Mouse (Mus musculus) liver, adult (tissue): ENCODE measurements around the gene H2afy.

Experiments
- GATA4 ChIP-seq: IDR thresholded peaks from 2 replicates; pipeline ENCODE4 v1.6.1; 2014; ENCODE audit warnings: mild to moderate bottlenecking, low read length; ENCODE audit not compliant: insufficient replicate concordance

Gene H2afy

GRCm38 (mm10) chr13:56073186-56073585 lies 63.0 kb downstream of the H2afy start:
- TF ChIP-seq GATA4 = no peak

- no peak for TF ChIP-seq GATA4
Measured at GRCm38 (mm10) chr13:56072268-56072607, 63.9 kb downstream of the H2afy start.

- no peak for TF ChIP-seq GATA4
Measured at GRCm38 (mm10) chr13:56071586-56072267, 64.4 kb downstream of the H2afy start.

GRCm38 (mm10) chr13:56069643-56070042 lies 66.5 kb downstream of the H2afy start:
- no peak for TF ChIP-seq GATA4

- TF ChIP-seq GATA4 = no peak
Measured at GRCm38 (mm10) chr13:56068517-56068916, 67.6 kb downstream of the H2afy start.

GRCm38 (mm10) chr13:56066904-56067303 lies 69.3 kb downstream of the H2afy start:
- no peak for TF ChIP-seq GATA4

GRCm38 (mm10) chr13:56066152-56066551 lies 70.0 kb downstream of the H2afy start:
- no peak for TF ChIP-seq GATA4

- no peak for TF ChIP-seq GATA4
Measured at GRCm38 (mm10) chr13:56057761-56058160, 78.4 kb downstream of the H2afy start.

GRCm38 (mm10) chr13:56055720-56056119 lies 80.4 kb downstream of the H2afy start:
- no peak for TF ChIP-seq GATA4

GRCm38 (mm10) chr13:56054089-56054488 lies 82.1 kb downstream of the H2afy start:
- TF ChIP-seq GATA4 = no peak

- TF ChIP-seq GATA4 = no peak
Measured at GRCm38 (mm10) chr13:56052781-56053180, 83.4 kb downstream of the H2afy start.

GRCm38 (mm10) chr13:56050246-56050645 lies 85.9 kb downstream of the H2afy start:
- no peak for TF ChIP-seq GATA4

GRCm38 (mm10) chr13:56042221-56042620 lies 93.9 kb downstream of the H2afy start:
- TF ChIP-seq GATA4 = no peak

GRCm38 (mm10) chr13:56040621-56041020 lies 95.5 kb downstream of the H2afy start:
- TF ChIP-seq GATA4 = no peak

- no peak for TF ChIP-seq GATA4
Measured at GRCm38 (mm10) chr13:56039610-56040371, 96.4 kb downstream of the H2afy start.

- TF ChIP-seq GATA4 = no peak
Measured at GRCm38 (mm10) chr13:56029006-56029405, 107.2 kb downstream of the H2afy start.

GRCm38 (mm10) chr13:56026623-56027022 lies 109.5 kb downstream of the H2afy start:
- no peak for TF ChIP-seq GATA4

- TF ChIP-seq GATA4 = no peak
Measured at GRCm38 (mm10) chr13:56026026-56026425, 110.1 kb downstream of the H2afy start.
